Mouse (Mus musculus) spleen, postnatal 36 days (tissue): ENCODE data around the gene Ihh.

Experiments
- DNase-seq, 2 experiments: peaks; one replicate each; pipeline ENCODE4 v3.0.0; 2022; ENCODE audit warnings: low spot score in 2 of 2, mixed read lengths in 1 of 2

Ihh gene

GRCm38 (mm10) chr1:74951556-74952210 is at the start of gene Ihh:
Gene Ihh, minus strand, starts transcription at chr1:74951672.
- DNase-seq: no peak

DNA sequence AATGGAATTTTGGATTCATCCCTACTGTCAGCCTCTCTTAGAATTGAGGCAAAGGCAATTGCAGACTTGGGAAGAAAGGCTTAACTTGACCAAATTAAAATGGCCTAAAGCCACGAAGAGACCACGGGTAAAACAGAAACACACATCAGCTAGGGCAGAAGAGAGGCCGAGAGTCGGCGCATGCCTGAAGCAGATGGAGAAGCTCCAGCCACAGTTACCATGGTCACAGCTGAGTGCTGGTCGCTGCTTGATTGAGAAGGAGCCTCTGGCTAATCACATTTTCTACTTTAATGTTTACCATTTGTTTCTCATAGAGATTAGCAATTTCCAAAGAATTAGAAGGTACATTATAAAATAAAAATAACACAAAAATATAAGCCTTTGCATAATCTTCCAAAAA is 49.7 kb upstream of the Ihh start:
- DNase-seq: no peak

GRCm38 (mm10) chr1:75000496-75000895 is 49.0 kb upstream of the Ihh start:
- peak in 1 of 2 experiments; percentile 5 for DNase-seq

DNA sequence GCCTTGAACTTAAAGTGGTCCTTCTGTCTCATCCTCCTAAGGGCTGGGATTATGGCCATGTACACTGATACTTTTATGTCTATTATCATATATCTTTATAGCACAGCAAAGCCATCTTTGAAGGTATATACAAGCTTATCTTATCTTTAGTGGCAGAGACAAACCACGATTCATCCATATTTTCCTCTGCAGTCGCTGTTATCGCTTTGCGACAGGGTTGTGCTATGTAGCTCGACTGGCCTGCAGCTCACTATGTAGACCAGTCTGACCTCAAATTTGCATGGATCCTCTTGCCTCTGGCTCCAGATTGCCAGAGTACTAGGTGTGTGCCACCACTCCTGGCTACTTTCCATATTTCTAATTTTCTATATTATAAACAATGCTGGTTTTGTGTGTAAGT is 47.7 kb upstream of the Ihh start:
- DNase-seq: no peak

- DNase-seq: no peak
Measured at GRCm38 (mm10) chr1:74997231-74997630, 45.8 kb upstream of the Ihh start.

- DNase-seq: no peak
Measured at GRCm38 (mm10) chr1:74977001-74977400, 25.5 kb upstream of the Ihh start.

- DNase-seq: no peak
Measured at GRCm38 (mm10) chr1:74975936-74976335, 24.5 kb upstream of the Ihh start.

DNA sequence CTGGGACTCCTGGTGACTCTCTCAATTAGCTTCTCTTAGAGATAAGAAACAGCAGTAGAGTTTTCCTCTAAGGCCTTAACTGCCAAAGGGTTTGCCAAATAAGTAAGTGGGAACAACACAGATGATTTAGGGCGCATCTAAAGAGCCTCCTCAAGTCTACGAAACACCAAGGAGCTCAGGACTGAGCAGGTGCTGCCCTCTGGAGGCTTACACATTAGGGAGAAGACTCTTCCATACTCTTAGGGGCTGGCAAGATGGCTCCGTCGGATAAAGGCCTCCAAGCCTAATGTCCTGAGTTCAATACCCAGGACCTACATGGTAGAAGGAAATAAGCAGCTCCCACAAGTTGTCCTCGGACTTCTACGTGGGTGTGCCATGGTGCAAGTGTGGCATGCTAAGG is 22.1 kb upstream of the Ihh start:
- no peak for DNase-seq

- DNase-seq: no peak
Measured at GRCm38 (mm10) chr1:74971353-74972050, 20.0 kb upstream of the Ihh start.

GRCm38 (mm10) chr1:74967962-74968580 is 16.6 kb upstream of the Ihh start:
- DNase-seq: no peak

GRCm38 (mm10) chr1:74964494-74965215 is 13.2 kb upstream of the Ihh start:
- DNase-seq: peak; percentile 22 to 25

GRCm38 (mm10) chr1:74962853-74963227 is 11.4 kb upstream of the Ihh start:
- no peak for DNase-seq

DNA sequence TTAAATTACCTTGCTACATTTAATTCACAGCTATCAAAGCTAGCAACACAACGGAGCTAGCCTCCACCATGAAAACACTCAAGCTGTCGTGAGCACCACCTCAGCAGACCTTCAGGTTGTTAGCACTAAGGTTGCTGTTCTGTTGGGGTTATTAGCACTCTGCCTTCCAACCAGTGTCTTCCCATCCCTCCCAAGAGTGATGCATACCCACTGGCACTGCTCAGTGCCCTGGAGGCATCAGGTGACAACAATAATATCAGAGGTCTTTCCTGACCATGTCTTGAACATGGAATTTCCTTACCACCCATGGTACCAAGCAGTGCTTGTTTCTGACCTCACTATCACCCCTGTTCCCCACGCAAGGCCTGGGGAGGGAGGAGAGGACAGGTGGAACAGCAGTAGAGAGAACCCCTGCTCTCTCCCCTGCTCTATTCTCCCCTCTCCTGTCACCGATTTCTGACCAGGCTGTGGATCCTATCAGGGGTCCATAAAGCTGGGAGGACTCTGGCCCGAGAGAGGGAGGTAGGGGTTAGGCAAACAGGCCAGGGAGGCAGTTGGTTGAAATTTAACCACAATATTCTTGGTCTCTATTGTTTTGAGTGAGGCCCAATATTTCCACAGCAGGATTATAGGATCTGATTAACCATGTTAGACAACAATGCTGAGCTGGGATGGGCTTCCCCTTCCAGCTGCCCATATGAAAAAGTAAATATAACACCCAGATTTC is 10.8 kb upstream of the Ihh start:
- DNase-seq: no peak

- DNase-seq: no peak
Measured at GRCm38 (mm10) chr1:74961722-74962121, 10.2 kb upstream of the Ihh start.

DNA sequence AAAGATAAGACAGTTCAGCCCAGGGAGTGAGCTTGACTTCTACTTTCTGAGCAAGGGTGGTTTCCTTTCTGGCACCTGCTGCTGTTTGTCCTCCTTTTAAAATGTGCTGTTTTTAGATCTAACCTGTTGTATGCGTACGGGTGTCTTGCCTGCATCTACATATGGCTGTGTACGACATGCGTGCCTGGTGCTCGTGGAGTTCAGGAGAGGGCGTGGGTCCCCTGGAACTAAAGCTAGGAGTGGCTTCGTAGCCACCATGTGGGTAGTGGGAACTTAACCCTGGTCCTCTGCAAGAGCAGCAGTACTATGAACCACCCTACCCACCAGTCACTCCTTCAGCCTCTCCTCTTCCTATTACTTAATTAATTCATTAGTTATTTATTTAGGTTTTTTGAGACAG is 8.6 kb upstream of the Ihh start:
- no peak for DNase-seq

DNA sequence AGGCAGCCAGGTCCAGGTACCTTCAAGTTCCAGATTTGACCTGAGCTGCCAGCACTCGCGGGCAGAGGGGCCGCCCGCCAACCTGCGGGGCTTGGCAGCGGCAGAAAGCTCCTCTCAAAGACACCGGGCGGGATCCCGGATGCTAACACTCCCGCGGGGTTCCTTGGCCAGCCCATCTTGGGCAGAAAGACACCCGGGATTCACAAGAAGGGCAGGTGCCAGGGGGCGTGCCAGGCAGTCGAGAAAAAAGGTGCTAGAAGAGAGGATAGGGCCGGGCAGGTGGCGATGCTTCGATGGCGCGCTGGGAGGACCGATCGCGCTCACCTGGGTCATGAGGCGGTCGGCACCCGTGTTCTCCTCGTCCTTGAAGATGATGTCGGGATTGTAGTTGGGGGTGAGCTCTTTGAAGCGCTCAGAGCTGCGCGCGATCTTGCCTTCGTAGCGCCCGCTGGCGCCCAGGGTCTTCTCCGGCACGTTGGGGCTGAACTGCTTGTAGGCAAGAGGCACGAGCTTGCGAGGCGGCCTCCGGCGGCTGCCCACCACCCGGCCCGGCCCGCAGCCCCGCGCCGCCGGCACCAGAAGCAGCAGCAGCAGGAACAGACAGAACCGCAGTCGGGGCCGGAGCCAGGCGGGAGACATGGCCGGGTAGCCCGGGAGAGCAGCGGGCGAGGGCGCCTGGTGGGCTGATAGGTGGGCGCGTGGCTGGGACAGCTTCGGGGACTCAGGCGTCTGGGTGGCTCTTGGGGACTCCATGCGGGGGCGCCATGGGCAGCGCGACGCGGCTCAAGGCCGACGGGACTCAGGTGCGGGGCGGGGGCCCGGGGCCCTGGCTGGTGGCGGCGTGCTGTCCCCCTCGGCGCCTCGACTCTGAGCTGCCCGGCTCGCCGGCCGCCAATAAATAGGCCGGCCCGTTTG is 639 bp downstream of the Ihh start:
- DNase-seq: no peak

DNA sequence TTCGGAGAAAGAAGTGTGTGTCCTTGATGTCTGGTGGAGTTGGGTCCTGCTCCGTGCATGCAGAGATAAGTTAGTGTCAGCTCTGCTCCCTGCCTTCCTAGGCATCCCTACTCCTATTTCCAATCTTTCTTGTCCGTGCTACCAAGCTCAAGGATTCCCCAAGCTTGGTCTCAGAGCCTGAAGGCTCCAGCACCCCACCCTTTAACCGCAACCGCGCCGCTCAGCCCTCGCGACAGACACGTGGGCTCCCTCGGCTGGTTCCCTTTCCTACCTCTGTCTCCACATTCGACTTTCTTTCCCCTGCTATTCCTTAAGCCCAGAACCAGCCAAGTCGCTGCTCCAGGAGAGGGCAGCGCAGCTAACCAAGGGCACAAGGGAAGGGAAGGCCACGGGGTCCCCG is 1.4 kb downstream of the Ihh start:
- no peak for DNase-seq

GRCm38 (mm10) chr1:74949666-74950050 is 1.8 kb downstream of the Ihh start:
- no peak for DNase-seq

- DNase-seq: no peak
Measured at GRCm38 (mm10) chr1:74948784-74949665, 2.4 kb downstream of the Ihh start.
